Mouse (Mus musculus): ENCODE data around the gene Aldh1a2.
A peak's percentile ranks its signal among the peaks of the same experiment; 100 is the strongest.

Gene Aldh1a2

GRCm38 (mm10) chr9:71215248-71216035, at the start of gene Aldh1a2:
TSS of gene Aldh1a2 (plus strand) at chr9:71215789.
- no peak for DNase-seq (ENCODE audit: low spot score)

- DNase-seq (ENCODE audit: low spot score): peak; percentile 93
These were observed 49.4 kb upstream of the Aldh1a2 start for GRCm38 (mm10) chr9:71166019-71166705.

- no peak for DNase-seq (ENCODE audit: low spot score)
These were observed 48.6 kb upstream of the Aldh1a2 start for GRCm38 (mm10) chr9:71166871-71167465.

- no peak for DNase-seq (ENCODE audit: low spot score)
These were observed 47.9 kb upstream of the Aldh1a2 start for GRCm38 (mm10) chr9:71167473-71168215.

- no peak for DNase-seq (ENCODE audit: low spot score)
These were observed 47.1 kb upstream of the Aldh1a2 start, which contains the start of gene Aqp9 for GRCm38 (mm10) chr9:71168511-71168910. TSS of gene Aqp9 (minus strand) at chr9:71168682.

GRCm38 (mm10) chr9:71173533-71173932, 42.1 kb upstream of the Aldh1a2 start:
- no peak for DNase-seq (ENCODE audit: low spot score)

GRCm38 (mm10) chr9:71174316-71174975, 41.1 kb upstream of the Aldh1a2 start:
- DNase-seq (ENCODE audit: low spot score): no peak

- no peak for DNase-seq (ENCODE audit: low spot score)
These were observed 39.9 kb upstream of the Aldh1a2 start for GRCm38 (mm10) chr9:71175686-71176085.

- no peak for DNase-seq (ENCODE audit: low spot score)
These were observed 36.2 kb upstream of the Aldh1a2 start for GRCm38 (mm10) chr9:71179276-71179896.

- DNase-seq (ENCODE audit: low spot score): no peak
These were observed 35.5 kb upstream of the Aldh1a2 start for GRCm38 (mm10) chr9:71179964-71180700.

GRCm38 (mm10) chr9:71185285-71185684, 30.3 kb upstream of the Aldh1a2 start:
- DNase-seq (ENCODE audit: low spot score): no peak

- DNase-seq (ENCODE audit: low spot score): peak; percentile 47
These were observed 29.8 kb upstream of the Aldh1a2 start for GRCm38 (mm10) chr9:71185823-71186222.

GRCm38 (mm10) chr9:71187396-71187795, 28.2 kb upstream of the Aldh1a2 start:
- no peak for DNase-seq (ENCODE audit: low spot score)

- peak; percentile 74 for DNase-seq (ENCODE audit: low spot score)
These were observed 26.8 kb upstream of the Aldh1a2 start for GRCm38 (mm10) chr9:71188647-71189415.

- no peak for DNase-seq (ENCODE audit: low spot score)
These were observed 16.8 kb upstream of the Aldh1a2 start for GRCm38 (mm10) chr9:71198826-71199225.

- DNase-seq (ENCODE audit: low spot score): no peak
These were observed 13.3 kb upstream of the Aldh1a2 start for GRCm38 (mm10) chr9:71202265-71202664.

GRCm38 (mm10) chr9:71209299-71209698, 6.3 kb upstream of the Aldh1a2 start:
- no peak for DNase-seq (ENCODE audit: low spot score)

GRCm38 (mm10) chr9:71210870-71211269, 4.7 kb upstream of the Aldh1a2 start:
- DNase-seq (ENCODE audit: low spot score): no peak

- no peak for DNase-seq (ENCODE audit: low spot score)
These were observed 2.0 kb upstream of the Aldh1a2 start for GRCm38 (mm10) chr9:71213636-71214035.

Data from c-Kit-positive CD71-positive TER-119-positive erythroid progenitor cells, embryonic 14.5 days (primary cell).